Mouse (Mus musculus): ENCODE results near the gene Map4k2. TPM values are rescaled to one million over a fixed set of nuclear protein-coding genes. Genes with fewer than 3 reads are reported as not detected.
A peak's percentile ranks its signal among the peaks of the same experiment; 100 is the strongest.

The Map4k2 gene
- polyA plus RNA-seq, 1 experiment from 2014 or later = 8.5 TPM

GRCm38 (mm10) chr19:6331178-6331577 lies 9.8 kb upstream of the Map4k2 start:
- H3K4me3 ChIP-seq (ENCODE audit: low read depth, low read length) = no peak overlapping the region
- H3K36me3 ChIP-seq (ENCODE audit: control insufficient read depth, insufficient read depth, low read length) = no peaks in the 10 kb centered on the region
- H3K27ac ChIP-seq (ENCODE audit: low read depth, low read length) = no peak overlapping the region
- H3K27me3 ChIP-seq (ENCODE audit: control insufficient read depth, insufficient read depth, low read length) = no peaks in the 10 kb centered on the region
- peaks cover 6% of the 10 kb centered on the region for H3K4me1 ChIP-seq (replicated peaks; ENCODE audit: control insufficient read depth, insufficient read depth, low read length)
- H3K4me2 ChIP-seq (replicated peaks; ENCODE audit: low read depth, low read length) = no peak overlapping the region
- WGBS = 69% methylated on average over 5 of the region's 5 CpGs
- ATAC-seq (ENCODE audit: low FRiP score) = no peak
- DNase-seq (ENCODE audit: low spot score) = no peak
- no peak overlapping the region for H3K9ac ChIP-seq (ENCODE audit: low read depth, low read length)
- no peaks in the 10 kb centered on the region for H3K9me3 ChIP-seq (ENCODE audit: control insufficient read depth, low read length)

GRCm38 (mm10) chr19:6331719-6332516 lies 9.0 kb upstream of the Map4k2 start:
- DNase-seq (ENCODE audit: low spot score) (peak; percentile 78), ATAC-seq (ENCODE audit: low FRiP score) (no peak)
- no peaks in the 10 kb centered on the region for H3K9me3 ChIP-seq (ENCODE audit: control insufficient read depth, low read length)
- no peak overlapping the region for H3K9ac ChIP-seq (ENCODE audit: low read depth, low read length)
- no peak overlapping the region for H3K27ac ChIP-seq (ENCODE audit: low read depth, low read length)
- H3K4me2 ChIP-seq (replicated peaks; ENCODE audit: low read depth, low read length) = peak overlapping the region; percentile 33
- WGBS = 26% methylated on average over 13 of the region's 13 CpGs
- no peaks in the 10 kb centered on the region for H3K27me3 ChIP-seq (ENCODE audit: control insufficient read depth, insufficient read depth, low read length)
- H3K4me1 ChIP-seq (replicated peaks; ENCODE audit: control insufficient read depth, insufficient read depth, low read length) = peaks cover 12% of the 10 kb centered on the region
- no peaks in the 10 kb centered on the region for H3K36me3 ChIP-seq (ENCODE audit: control insufficient read depth, insufficient read depth, low read length)
- H3K4me3 ChIP-seq (ENCODE audit: low read depth, low read length) = no peak overlapping the region

- Histone ChIP-seq H3K27ac (ENCODE audit: low read depth, low read length) (peak overlapping the region; percentile 56; the same call in 1 of the 2 replicates), H3K4me3 (ENCODE audit: low read depth, low read length) (peak overlapping the region; percentile 88; the same call in 1 of the 2 replicates), H3K9me3 (ENCODE audit: control insufficient read depth, low read length) (no peaks in the 10 kb centered on the region), H3K9ac (ENCODE audit: low read depth, low read length) (0 out of 2 replicates have a peak overlapping the region, but pooled peaks have one; percentile 28), H3K27me3 (ENCODE audit: control insufficient read depth, insufficient read depth, low read length) (no peaks in the 10 kb centered on the region), H3K4me2 (replicated peaks; ENCODE audit: low read depth, low read length) (peak overlapping the region; percentile 40), H3K36me3 (ENCODE audit: control insufficient read depth, insufficient read depth, low read length) (peaks cover 4% of the 10 kb centered on the region; the same call in 1 of the 2 replicates), H3K4me1 (replicated peaks; ENCODE audit: control insufficient read depth, insufficient read depth, low read length) (peaks cover 12% of the 10 kb centered on the region)
- 73% methylated on average over 9 of the region's 9 CpGs for WGBS
- no peak for ATAC-seq (ENCODE audit: low FRiP score)
- no peak for DNase-seq (ENCODE audit: low spot score)
These were observed 7.0 kb upstream of the Map4k2 start for GRCm38 (mm10) chr19:6333761-6334595.

GRCm38 (mm10) chr19:6334673-6335457 lies 6.1 kb upstream of the Map4k2 start, which contains the start of gene Men1:
Gene Men1, plus strand, starts transcription at chr19:6334979.
- DNase-seq (ENCODE audit: low spot score) (peak; percentile 96), ATAC-seq (ENCODE audit: low FRiP score) (peak; percentile 93)
- Histone ChIP-seq H3K9ac (ENCODE audit: low read depth, low read length) (peak within 1 kb of the TSS; percentile 91), H3K27me3 (ENCODE audit: control insufficient read depth, insufficient read depth, low read length) (no peaks in the 10 kb centered on the region), H3K4me3 (ENCODE audit: low read depth, low read length) (peak within 1 kb of the TSS; percentile 88), H3K4me1 (replicated peaks; ENCODE audit: control insufficient read depth, insufficient read depth, low read length) (peaks cover 12% of the 10 kb centered on the region), H3K27ac (ENCODE audit: low read depth, low read length) (peak within 1 kb of the TSS; percentile 60; the same call in 1 of the 2 replicates), H3K36me3 (ENCODE audit: control insufficient read depth, insufficient read depth, low read length) (peaks cover 4% of the 10 kb centered on the region; the same call in 1 of the 2 replicates), H3K4me2 (replicated peaks; ENCODE audit: low read depth, low read length) (peak within 1 kb of the TSS; percentile 96), H3K9me3 (ENCODE audit: control insufficient read depth, low read length) (no peaks in the 10 kb centered on the region)
- WGBS = 0% methylated on average over 43 of the region's 43 CpGs

- under 1% methylated on average over 24 of the region's 25 CpGs for WGBS
These were observed 5.5 kb upstream of the Map4k2 start for GRCm38 (mm10) chr19:6335458-6335827.

GRCm38 (mm10) chr19:6336920-6337319 lies 4.0 kb upstream of the Map4k2 start:
- Histone ChIP-seq H3K27ac (ENCODE audit: low read depth, low read length) (no peak overlapping the region), H3K9me3 (ENCODE audit: control insufficient read depth, low read length) (no peaks in the 10 kb centered on the region), H3K4me3 (ENCODE audit: low read depth, low read length) (peak overlapping the region; percentile 88; the same call in 1 of the 2 replicates), H3K4me2 (replicated peaks; ENCODE audit: low read depth, low read length) (peak overlapping the region; percentile 96), H3K4me1 (replicated peaks; ENCODE audit: control insufficient read depth, insufficient read depth, low read length) (peaks cover 14% of the 10 kb centered on the region), H3K27me3 (ENCODE audit: control insufficient read depth, insufficient read depth, low read length) (no peaks in the 10 kb centered on the region), H3K9ac (ENCODE audit: low read depth, low read length) (peak overlapping the region; percentile 5; the same call in 1 of the 2 replicates), H3K36me3 (ENCODE audit: control insufficient read depth, insufficient read depth, low read length) (peaks cover 8% of the 10 kb centered on the region; the same call in 1 of the 2 replicates)
- ATAC-seq (ENCODE audit: low FRiP score) = no peak
- 96% methylated on average over 10 of the region's 10 CpGs for WGBS
- no peak for DNase-seq (ENCODE audit: low spot score)

More at GRCm38 (mm10) chr19:6335458-6335827, 5.5 kb upstream of the Map4k2 start:
- H3K27ac ChIP-seq (ENCODE audit: low read depth, low read length) = no peak overlapping the region
- DNase-seq (ENCODE audit: low spot score) (no peak), ATAC-seq (ENCODE audit: low FRiP score) (no peak)
- peak overlapping the region; percentile 96 for H3K4me2 ChIP-seq (replicated peaks; ENCODE audit: low read depth, low read length)
- peaks cover 12% of the 10 kb centered on the region for H3K4me1 ChIP-seq (replicated peaks; ENCODE audit: control insufficient read depth, insufficient read depth, low read length)
- H3K36me3 ChIP-seq (ENCODE audit: control insufficient read depth, insufficient read depth, low read length) = peaks cover 8% of the 10 kb centered on the region; the same call in 1 of the 2 replicates
- H3K9ac ChIP-seq (ENCODE audit: low read depth, low read length) = peak overlapping the region; percentile 91
- no peaks in the 10 kb centered on the region for H3K9me3 ChIP-seq (ENCODE audit: control insufficient read depth, low read length)
- no peaks in the 10 kb centered on the region for H3K27me3 ChIP-seq (ENCODE audit: control insufficient read depth, insufficient read depth, low read length)
- H3K4me3 ChIP-seq (ENCODE audit: low read depth, low read length) = peak overlapping the region; percentile 88

- peaks cover 14% of the 10 kb centered on the region for H3K4me1 ChIP-seq (replicated peaks; ENCODE audit: control insufficient read depth, insufficient read depth, low read length)
- H3K4me3 ChIP-seq (ENCODE audit: low read depth, low read length) = no peak overlapping the region
These were observed 2.8 kb upstream of the Map4k2 start for GRCm38 (mm10) chr19:6338171-6338570.

GRCm38 (mm10) chr19:6338716-6339115 lies 2.2 kb upstream of the Map4k2 start:
- no peak for ATAC-seq (ENCODE audit: low FRiP score)
- no peak for DNase-seq (ENCODE audit: low spot score)
- Histone ChIP-seq H3K27me3 (ENCODE audit: control insufficient read depth, insufficient read depth, low read length) (no peaks in the 10 kb centered on the region), H3K4me1 (replicated peaks; ENCODE audit: control insufficient read depth, insufficient read depth, low read length) (peaks cover 14% of the 10 kb centered on the region), H3K4me2 (replicated peaks; ENCODE audit: low read depth, low read length) (no peak overlapping the region), H3K9ac (ENCODE audit: low read depth, low read length) (no peak overlapping the region), H3K9me3 (ENCODE audit: control insufficient read depth, low read length) (no peaks in the 10 kb centered on the region), H3K4me3 (ENCODE audit: low read depth, low read length) (no peak overlapping the region), H3K27ac (ENCODE audit: low read depth, low read length) (no peak overlapping the region), H3K36me3 (ENCODE audit: control insufficient read depth, insufficient read depth, low read length) (peaks cover 8% of the 10 kb centered on the region; the same call in 1 of the 2 replicates)
- 96% methylated on average over 11 of the region's 11 CpGs for WGBS

More at GRCm38 (mm10) chr19:6338171-6338570, 2.8 kb upstream of the Map4k2 start:
- no peaks in the 10 kb centered on the region for H3K9me3 ChIP-seq (ENCODE audit: control insufficient read depth, low read length)
- no peak overlapping the region for H3K9ac ChIP-seq (ENCODE audit: low read depth, low read length)
- WGBS = 98% methylated on average over 7 of the region's 7 CpGs
- H3K36me3 ChIP-seq (ENCODE audit: control insufficient read depth, insufficient read depth, low read length) = peaks cover 8% of the 10 kb centered on the region; the same call in 1 of the 2 replicates
- DNase-seq (ENCODE audit: low spot score) (no peak), ATAC-seq (ENCODE audit: low FRiP score) (no peak)
- H3K27me3 ChIP-seq (ENCODE audit: control insufficient read depth, insufficient read depth, low read length) = no peaks in the 10 kb centered on the region
- H3K27ac ChIP-seq (ENCODE audit: low read depth, low read length) = no peak overlapping the region
- no peak overlapping the region for H3K4me2 ChIP-seq (replicated peaks; ENCODE audit: low read depth, low read length)
